Mouse (Mus musculus): ENCODE results near the gene Vash2.
"Not testable (repeated sequence)": the region's sequence is repeated elsewhere in the genome, so short reads cannot be mapped to it uniquely, and the experiment has no call there.

- not testable (repeated sequence) for TF ChIP-seq GATA1, TAL1 (IDR thresholded peaks at IDR 0.05; ENCODE audit: low read length)
Measured at GRCm38 (mm10) chr1:190924812-190925211, 54.3 kb downstream of the Vash2 start, which contains the start of gene Angel2.

All from erythroblast, embryonic 14.5 days (primary cell).